Mouse (Mus musculus) layer of hippocampus, adult 11-12 months (tissue): ENCODE measurements around the gene Pim2.
A peak's percentile ranks its signal among the peaks of the same experiment; 100 is the strongest.

Experiments
- DNase-seq: peaks from one replicate; pipeline ENCODE4 v3.0.0; 2022; ENCODE audit warnings: low spot score

The Pim2 gene

DNA sequence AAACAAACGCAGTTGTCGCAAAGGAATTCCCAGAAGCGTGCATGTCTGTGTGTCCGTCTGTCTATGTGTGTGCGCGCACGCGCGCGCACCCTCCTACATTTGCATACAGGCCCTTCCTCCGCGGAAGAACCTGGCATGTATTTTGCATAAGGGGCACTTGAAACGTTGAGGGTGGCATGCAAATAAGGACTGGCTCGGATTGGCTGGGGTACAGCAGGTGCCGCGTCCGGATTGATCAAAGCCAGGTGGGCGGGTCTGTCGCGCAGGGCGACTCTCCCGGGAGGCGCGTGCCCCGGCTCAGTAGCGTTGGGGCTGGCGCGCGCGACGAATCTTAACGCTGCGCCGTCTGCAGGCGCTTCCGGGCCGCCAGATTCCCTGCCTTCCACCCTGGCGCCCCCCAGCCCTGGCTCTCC, at the start of gene Pim2:
TSS of gene Pim2 (plus strand) at position 256 of the 413 bp plus-strand sequence.
- DNase-seq: peak; percentile 79

DNA sequence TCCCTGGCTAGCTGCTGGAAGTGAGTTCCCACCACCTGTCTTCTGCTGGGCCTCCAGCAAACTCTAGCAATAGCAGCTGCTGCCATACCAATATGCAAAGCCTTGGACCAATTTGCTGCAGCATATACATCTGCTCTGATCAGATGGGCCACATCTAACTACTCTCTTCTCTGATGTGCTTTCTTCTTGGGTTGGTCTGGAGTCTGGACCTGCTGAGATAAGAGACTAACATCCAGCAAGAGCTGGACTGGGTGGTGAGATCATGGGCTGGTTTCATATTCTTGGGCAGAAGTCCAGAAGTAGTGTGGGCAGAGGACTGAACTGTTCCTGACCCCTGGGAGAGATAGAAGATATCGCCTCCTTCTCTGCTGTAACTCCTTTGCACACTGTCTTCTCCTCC, 40.9 kb upstream of the Pim2 start:
- no peak for DNase-seq

DNA sequence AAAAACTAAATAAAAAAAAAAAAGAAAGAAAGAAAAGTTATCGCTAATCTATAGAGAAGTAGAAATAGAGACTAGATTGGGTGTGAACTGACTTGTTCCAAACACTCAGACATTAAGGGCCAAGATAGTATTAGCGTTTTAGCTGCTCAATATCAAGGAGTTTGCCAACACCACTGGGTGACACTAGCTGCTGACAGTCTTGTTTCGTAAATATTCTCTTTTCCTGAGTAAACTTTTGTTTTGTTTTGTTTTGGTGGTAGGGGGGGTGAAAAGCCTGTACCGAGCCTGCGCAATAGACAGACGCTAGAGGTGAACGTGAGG, 37.3 kb upstream of the Pim2 start:
- DNase-seq: no peak

DNA sequence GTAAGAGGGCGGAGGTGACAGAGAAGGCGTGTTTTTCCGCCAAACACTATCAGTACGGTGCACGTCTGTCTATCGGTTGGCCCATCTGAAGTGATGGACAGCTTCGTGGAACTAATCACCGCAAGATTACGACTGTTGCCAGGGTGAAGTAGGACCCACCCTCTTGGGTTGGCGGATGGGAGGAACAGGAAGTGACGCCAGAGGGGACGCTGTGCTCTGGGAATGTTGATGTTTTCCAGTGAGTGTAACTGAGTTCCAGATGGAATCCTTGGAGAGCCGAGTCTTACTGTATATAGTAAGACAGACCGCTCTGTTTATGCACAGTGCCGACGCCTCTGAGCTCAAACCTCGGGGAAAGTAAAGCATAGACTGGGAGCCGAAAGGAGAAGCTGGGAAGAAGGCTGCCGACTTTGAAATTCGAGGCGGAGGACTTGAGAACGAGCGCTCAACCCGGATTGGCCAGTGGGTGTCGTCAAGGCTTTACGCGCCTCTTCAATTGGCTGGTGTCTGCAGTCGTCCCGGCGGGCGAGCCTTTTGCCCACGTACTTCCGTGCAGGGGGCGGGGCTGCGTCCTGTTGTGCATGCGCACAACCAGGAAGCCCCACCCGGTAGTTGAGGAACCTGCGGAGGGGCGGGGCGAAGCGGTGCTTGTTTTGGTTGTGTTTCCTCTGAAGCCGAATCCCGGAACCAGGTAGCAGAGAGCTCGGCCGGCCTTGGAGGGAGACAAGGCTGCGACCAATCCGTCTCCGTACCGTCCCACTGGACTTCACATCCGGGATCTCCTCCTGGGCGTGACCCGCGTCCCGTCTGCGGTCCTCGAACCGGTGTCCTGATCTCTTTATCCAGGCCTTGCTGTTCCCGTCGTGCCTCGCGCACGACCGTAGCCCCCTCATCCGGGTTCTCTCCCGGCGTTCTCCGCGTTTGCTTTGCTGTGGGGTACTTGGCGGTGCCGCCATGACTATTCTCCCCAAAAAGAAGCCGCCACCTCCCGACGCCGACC, 36.6 kb upstream of the Pim2 start, which contains the start of gene Otud5:
TSS of gene Otud5 (plus strand) at position 202 of the 1,000 bp plus-strand sequence.
- peak; percentile 93 for DNase-seq

DNA sequence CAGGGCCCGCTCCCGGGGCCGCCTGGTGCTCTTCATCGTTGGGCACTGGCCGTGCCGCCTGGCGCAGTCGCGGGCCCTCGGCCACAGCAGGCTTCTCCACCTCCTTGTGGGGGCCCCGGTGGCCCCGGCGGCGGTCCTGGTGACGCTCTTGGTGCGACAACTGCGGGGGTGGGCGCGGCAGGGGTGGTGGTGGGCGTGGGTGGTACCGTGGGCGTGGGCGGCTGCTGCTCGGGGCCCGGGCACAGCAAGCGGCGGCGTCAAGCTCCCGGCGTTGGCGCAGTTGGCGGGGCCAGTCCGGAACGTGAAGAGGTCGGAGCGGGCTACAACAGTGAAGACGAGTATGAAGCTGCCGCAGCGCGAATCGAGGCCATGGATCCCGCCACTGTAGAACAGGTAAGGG, 35.7 kb upstream of the Pim2 start:
- peak; percentile 11 for DNase-seq

DNA sequence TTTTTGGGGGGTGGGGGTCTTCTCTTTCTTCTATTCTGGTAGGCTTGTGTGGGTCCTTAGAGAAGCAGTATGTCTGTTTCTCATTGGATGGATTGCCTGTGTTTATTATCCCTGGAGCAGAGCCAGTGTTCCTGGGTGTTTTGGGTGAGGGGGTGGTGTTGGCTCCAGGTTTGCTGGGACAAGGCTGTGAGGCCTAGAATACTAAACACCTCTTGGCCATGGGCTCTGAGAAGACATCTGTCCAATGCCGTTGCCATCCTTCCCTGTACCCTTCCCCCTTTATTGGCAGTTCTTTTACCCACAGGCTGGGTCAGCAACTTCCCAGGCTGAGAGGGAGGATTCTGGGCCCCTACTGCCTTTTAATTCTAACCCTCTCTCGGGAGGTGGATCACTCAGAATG, 30.2 kb upstream of the Pim2 start:
- peak; percentile 12 for DNase-seq

DNA sequence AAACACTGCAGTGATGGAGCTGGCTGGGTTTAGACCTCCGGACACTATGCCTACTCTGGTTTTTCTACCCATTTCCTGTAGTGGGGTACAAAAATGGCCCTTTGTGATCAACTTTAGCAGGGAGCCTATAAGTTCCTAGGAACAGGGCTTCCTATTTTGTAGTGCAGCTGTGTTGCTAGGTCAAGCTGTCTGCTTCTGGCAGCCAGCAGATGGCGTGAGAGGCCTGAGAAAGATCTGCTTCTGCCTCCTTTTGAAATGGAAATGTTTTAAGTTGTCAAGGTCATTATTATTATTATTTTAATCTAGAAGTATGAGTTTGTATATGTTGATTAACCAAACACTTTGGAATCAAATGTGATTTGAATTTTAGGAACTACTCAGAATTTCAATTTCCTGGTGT, 23.5 kb upstream of the Pim2 start:
- peak; percentile 29 for DNase-seq

DNA sequence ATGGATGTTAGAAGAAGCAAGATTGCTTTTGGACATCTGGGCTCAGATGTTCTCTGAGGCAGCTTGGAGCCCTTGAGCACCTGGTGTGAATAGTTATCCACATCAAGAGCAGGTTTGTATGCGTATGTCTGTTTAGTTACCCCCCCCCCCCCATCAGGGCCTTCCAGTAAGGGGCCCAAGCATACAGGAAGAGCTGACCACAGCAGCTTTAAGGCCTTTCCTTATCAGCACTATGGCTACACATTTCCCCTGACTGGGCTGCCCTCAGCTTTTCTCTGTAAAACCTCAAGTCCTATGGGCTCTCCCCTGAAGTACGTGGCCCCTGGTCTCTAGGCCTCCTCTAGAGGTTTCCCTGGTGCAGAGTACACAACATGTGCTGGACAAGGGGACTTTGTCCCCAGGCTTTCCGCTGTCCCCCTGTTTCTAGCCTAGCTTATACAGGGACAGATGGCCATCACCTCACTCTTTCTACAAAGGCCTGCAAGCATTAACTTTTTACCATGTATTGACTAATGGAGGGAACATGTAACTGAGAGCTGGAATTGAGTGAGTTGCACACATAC, 18.8 kb upstream of the Pim2 start:
- DNase-seq: no peak

DNA sequence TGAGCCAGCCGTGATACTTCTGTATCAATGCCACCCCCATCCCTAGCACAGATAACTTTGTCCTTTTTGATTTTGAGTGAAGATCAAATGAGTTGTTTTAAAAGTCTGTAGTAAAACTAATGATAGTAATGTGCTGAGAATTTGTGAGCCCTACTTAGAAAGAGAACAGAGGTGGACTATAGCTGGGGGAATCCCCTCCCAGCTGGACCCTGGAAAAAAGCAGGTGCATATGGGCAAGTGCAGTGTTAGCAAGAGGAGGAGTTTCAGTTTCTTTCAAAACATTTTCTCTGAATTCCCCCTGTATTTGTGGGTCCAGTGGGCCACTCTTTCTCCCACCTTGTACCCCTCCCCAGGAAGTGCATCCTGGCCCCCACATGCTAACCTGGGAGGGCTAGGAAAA, 14.9 kb upstream of the Pim2 start:
- DNase-seq: no peak

DNA sequence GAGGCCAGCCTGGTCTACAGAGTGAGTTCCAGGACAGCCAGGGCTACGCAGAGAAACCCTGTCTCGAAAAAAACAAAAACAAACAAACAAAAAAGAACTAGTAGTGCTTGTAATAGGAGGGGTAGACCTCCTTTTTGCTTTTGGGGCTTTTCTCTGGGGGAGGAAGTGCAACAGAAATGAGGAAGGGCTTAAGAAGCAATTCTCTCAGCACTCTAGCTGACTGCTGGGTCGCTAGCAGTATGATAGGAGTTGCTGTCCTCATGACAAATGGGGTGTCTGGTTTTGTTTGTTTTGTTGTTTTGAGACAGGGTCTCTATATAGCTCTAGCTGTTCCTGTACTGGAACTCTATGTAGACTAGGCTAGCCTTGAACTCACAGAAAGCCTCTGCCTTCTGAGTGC, 13.5 kb upstream of the Pim2 start:
- DNase-seq: no peak

DNA sequence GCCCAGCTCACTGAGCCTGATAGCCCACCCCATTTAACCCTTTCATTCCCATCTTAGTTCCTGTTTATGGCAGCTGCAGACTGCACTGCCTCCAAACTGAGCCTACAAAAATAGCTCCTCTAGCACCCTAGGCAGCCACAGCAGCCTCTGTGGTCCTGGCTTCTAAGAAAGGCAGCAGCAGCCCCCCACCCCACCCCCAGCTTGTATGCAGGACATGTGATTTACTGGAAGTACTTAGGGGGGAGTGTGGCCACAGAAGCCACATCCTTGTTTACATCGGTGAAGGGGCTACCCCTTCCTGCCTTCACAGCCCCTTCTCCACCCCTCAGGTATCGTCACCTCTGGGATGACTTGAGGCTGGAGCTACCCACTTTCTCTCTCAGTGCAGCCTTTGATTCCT, 12.7 kb upstream of the Pim2 start:
- DNase-seq: no peak

DNA sequence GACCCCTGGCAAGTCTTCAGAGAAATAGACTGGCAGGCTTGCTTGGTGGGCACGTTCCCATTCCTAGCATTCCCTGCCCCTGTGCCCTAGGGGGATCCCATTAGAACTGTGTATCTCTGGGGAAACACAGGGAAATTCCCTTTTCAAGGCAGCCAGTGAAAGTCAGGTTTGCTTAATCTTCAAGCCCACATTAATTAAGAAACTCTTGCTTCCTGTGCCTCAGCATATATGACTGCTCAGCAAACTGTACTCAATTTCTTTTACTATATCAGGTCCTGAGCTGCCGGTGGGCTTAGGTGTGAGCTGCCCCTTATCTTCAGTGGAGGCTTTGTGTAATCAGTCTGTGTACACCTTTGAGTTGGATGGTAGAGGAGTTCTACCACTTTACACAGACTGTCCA, 12.3 kb upstream of the Pim2 start:
- no peak for DNase-seq

DNA sequence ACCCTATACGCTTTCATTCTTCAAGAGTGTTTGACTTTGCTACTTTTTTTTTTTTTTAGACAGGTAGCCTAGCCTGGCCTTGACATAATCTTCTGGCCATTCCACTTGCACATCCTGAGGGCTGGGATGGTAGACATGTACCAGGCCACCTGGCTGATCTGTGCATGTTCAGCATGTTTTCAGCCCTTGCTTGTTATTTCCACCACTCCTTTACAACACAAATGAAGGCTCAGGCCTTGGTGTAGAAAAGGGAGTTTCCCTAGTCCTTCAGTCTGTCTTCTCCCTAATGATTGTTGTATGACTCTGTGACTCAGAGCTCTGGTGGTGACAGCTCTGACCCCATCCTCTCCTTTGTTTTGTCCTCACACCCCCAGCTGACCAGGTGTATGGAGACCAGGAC, 10.9 kb upstream of the Pim2 start:
- DNase-seq: no peak

DNA sequence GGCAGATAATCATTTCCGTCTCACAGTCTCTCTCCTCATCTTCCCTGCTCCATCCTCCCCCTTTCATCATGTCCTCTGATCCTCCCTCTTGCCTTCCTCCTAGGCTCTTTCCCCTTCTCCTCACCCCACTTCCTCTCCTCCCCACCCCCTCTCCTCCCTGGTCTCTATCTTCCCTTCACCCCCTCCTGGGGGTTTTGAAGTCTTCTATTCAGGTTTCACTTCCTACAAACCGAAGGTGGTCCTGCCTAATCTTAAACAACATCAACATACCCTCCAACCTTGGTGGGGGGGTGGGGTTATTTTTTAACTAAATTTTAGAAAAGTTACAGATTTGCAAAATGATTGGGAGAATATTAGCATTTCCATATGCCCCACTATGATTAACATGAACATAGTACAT, 9.6 kb upstream of the Pim2 start:
- DNase-seq: no peak

DNA sequence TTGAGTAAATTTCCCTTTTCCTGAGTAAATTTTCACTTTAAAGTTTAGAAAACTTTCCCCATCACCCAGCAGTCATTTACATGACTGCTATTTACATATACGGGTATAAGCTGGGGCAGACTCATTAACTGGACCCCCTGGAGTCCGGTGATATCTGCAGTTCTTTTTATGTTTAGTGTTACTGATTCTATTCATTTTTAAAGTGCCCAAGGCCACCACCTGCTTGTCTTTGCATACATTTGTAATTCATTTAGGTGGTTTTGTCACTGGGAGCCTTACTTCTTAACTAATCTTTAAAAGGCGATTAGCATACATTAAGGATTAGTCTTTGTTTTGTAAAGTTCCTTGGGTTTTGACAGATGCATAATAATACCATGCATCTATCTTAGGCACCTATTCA, 8.2 kb upstream of the Pim2 start:
- DNase-seq: no peak

DNA sequence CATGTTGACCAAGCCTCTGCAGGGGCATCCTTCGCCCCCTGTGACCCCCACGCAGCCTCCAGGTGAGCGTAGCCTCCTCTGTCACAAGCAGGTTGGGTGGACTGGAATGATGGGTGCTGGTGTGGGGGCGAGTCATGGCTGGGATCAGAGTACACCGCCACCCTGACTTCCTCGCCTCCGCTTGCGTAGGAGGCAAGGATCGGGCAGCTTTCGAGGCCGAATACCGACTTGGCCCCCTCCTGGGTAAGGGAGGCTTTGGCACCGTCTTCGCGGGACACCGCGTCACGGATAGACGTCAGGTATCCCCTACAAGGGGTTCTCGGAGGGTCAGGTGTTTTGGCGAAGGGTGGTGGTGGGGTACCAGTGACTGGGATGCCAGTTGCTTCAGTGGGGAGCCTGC, 433 bp downstream of the Pim2 start:
- DNase-seq: no peak

DNA sequence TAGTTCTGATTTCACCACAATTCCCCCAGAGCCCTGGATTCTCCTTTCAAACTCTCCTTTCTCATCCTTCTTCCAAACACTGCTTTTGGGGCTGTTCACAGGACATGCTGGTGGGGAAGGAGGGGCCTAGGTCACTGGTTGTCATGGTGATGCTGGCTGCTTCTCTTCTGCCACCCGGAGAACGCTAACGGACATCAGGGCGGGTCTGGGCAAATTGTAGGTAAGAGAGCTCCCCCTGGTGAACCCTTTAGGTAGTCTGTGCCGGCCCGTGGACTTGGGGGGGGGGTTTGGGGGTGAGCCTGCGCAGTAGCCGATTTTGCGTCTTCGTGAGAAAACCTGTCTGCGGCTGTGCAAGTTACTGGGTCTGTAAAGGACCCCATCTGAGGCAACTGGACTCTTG, 1.8 kb downstream of the Pim2 start:
- DNase-seq: peak; percentile 64

DNA sequence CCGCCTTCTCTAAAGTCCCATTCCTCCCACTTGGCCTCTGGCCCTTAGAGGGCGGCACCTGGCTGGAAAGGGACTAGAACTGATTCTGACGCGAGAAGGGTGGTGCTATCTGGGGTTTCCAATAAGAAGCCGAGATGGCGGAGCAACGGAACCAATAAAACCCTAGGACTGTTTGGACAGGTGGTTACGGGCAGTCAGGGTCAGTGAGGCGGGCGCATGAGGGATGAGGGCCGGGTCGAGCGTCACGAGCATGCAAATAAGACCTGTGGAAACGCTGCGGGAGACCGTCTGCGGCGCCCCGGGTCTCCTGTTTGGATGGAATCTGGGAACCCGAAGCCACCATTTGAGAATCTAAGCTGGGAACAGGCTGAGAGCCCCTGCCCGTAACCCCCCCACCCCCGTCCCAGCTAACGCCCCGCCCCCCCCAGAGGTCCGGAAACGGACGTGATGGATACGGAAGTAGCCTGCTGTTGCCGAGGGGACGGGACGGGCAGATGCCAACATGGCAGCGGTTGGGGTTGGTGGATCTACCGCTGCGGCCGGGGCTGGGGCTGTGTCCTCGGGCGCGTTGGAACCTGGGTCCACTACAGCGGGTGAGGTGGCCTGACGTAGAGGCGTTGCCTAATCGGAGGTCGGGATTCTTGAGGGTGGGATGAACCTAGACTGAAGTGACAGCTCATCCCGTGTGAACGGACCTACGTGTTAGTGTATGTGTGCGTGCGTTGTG, 5.9 kb downstream of the Pim2 start, which contains the start of gene Slc35a2:
TSS of gene Slc35a2 (plus strand) at position 188 of the 727 bp plus-strand sequence.
- DNase-seq: peak; percentile 85

DNA sequence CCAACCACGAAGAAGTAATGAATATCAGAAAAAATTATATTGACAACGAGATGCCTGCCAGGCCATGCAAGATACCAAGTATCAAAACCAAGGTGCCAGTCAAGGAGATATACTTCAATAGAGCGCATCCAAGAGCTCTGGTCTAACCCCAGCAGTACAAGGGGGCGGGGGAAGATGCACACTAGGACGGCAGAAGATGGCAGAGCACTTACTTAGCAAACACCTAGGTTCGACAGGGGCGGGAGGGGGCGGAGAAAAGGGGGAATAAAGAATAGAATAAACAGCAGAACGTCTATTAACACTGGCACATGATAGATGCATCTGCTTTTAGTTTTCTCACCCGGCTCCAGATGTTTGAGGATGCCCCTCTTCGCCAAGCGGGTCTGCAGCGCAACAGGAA, 20.1 kb downstream of the Pim2 start:
- no peak for DNase-seq

DNA sequence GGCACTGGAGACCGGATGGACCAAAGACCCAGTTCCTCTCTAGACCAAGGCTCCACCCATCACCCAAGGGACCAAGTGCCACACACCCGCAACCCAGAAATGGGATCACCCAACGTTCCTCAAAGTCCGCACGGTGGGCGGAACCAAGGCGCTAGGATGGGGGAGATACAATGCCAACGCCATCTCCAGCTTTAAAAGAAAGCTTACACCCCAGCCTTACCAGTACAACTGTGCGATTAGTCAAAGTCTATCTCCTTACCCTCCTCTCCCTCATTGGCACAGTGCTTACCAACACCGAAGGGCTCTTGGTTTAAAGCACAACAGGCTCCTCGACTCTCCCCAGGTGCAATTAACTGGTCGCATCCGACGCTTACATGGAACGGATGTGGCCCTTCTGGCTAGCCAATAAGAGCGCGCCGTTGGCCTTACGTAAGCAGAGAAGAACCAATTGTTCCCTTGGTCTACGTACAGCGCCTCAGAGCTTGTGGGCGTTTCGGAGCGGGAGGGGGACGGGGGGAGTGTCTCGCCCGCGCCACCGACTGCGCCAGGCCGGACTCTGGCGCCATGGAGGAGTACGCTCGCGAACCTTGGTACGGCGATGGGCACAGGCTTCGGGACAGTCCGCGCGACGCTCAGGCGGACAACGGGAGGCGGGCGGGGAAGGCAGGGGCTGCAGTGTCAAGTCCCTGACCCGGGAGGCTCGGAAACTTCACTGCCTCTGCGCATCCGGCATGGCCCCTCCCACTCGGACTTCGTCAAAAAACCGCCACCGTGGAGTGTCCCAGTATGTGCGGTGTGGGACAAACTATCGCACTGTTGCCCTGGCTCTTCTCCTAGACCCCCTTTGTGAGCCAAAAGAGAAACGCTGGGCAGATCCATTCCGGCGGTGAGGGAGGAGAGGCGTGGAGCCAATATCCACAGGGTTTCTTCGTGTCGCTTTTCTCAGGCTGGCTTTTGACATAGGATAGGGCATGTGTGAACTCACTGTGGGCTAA, 21.1 kb downstream of the Pim2 start, which contains the start of the genes Pqbp1 and Timm17b:
TSS of gene Pqbp1 (minus strand) at position 390 of the 995 bp plus-strand sequence.
TSS of gene Timm17b (plus strand) at position 478 of the 995 bp plus-strand sequence.
- peak; percentile 90 for DNase-seq

DNA sequence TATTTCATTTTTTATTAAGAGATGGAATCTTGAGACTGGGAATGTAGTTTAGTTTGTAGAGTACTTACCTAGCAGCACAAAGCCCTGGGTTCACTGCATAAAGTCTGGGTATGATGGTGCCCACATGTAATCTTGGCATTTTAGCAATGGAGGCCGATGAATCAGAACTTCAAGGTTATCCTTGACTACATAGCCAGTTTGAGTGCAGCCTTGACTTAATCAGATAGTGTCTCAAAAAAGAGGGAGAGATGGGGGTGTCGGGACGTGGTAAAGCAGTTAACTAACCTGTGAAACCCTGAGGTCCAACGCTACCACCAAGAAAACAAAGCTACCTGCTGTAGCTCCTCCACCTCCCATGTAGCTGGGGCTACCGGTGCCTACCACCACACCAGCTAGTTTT, 26.4 kb downstream of the Pim2 start:
- DNase-seq: no peak
